Mouse (Mus musculus) thymus, adult 2 months (tissue): ENCODE results near the gene Col12a1. TPM values are rescaled to one million over a fixed set of nuclear protein-coding genes. Genes with fewer than 3 reads are reported as not detected.

Experiments
- DNase-seq: peaks from one replicate; pipeline ENCODE4 v3.0.0; 2021
- H3K27ac ChIP-seq: fragments of 200-500 bp; 2 replicates; pipeline ENCODE4 v1.5.1; 2012; ENCODE audit warnings: low read length, control low read depth; ENCODE audit not compliant: control insufficient read depth, insufficient read depth
- H3K27me3 ChIP-seq: fragments of 200-500 bp; 2 replicates; pipeline ENCODE4 v1.6.1; 2012; ENCODE audit warnings: mild to moderate bottlenecking, low read length, moderate library complexity, mixed read lengths; ENCODE audit not compliant: control insufficient read depth, insufficient read depth
- H3K36me3 ChIP-seq: fragments of 200-500 bp; 2 replicates; pipeline ENCODE4 v1.6.1; 2012; ENCODE audit warnings: mild to moderate bottlenecking, low read length, moderate library complexity; ENCODE audit not compliant: control insufficient read depth, insufficient read depth
- H3K4me1 ChIP-seq: fragments of 200-500 bp; replicated peaks from 2 replicates; pipeline ENCODE4 v1.6.1; 2012; ENCODE audit warnings: low read length; ENCODE audit not compliant: control insufficient read depth, insufficient read depth
- H3K4me3 ChIP-seq: fragments of 200-500 bp; 2 replicates; pipeline ENCODE4 v1.5.1; 2012; ENCODE audit warnings: mild to moderate bottlenecking, low read length, control low read depth, moderate library complexity; ENCODE audit not compliant: control insufficient read depth, insufficient read depth
- CTCF ChIP-seq: fragments of 200-500 bp; IDR thresholded peaks from 2 replicates; pipeline ENCODE4 v1.5.1; 2012; ENCODE audit warnings: mild to moderate bottlenecking, control low read depth, low read length, moderate library complexity, borderline replicate concordance; ENCODE audit not compliant: control insufficient read depth, poor library complexity, insufficient read depth; ENCODE audit errors: extremely low read depth
- POLR2A ChIP-seq: fragments of 200-500 bp; IDR thresholded peaks from 2 replicates; pipeline ENCODE4 v1.6.1; 2012; ENCODE audit warnings: mild to moderate bottlenecking, low read length, control low read depth, moderate library complexity; ENCODE audit not compliant: control insufficient read depth, poor library complexity, insufficient read depth; ENCODE audit errors: extremely low read depth
- WGBS: fragments of 180-500 bp; shearing (Covaris S2); methylation state at CpG from one replicate; pipeline ENCODE4 v1.1.7; 2018; 5-methylcytosine and 5-hydroxymethylcytosine counted together
- polyA plus RNA-seq: library from polyadenylated mRNA; depleted of rRNA; stranded (reverse); fragments of >200 nt; gene quantifications from 2 replicates; pipeline ENCODE4 v1.2.3, GENCODE M21; 2012

Col12a1 gene
- polyA plus RNA-seq, 1 experiment = 6.3 TPM

- no peak for DNase-seq
- Histone ChIP-seq H3K27ac (no peak overlapping the region), H3K4me1 (0 out of 2 replicates have a peak, but pooled peaks cover 2% of the 10 kb centered on the region), H3K36me3 (peaks cover 33% of the 10 kb centered on the region), H3K4me3 (no peak overlapping the region), H3K27me3 (no peaks in the 10 kb centered on the region)
- TF ChIP-seq CTCF = no peak
- no peak for TF ChIP-seq POLR2A
- WGBS = 92% methylated on average over 4 of the region's 4 CpGs
Measured at GRCm38 (mm10) chr9:79755311-79755710, 36.7 kb upstream of the Col12a1 start.

- TF ChIP-seq POLR2A (no peak), CTCF (no peak)
Measured at GRCm38 (mm10) chr9:79751846-79752245, 33.2 kb upstream of the Col12a1 start.

GRCm38 (mm10) chr9:79750709-79751108, 32.1 kb upstream of the Col12a1 start:
- H3K4me1 ChIP-seq = no peaks in the 10 kb centered on the region
- no peak for DNase-seq
- 60% methylated on average over 7 of the region's 7 CpGs for WGBS
- no peak overlapping the region for H3K4me3 ChIP-seq
- H3K27me3 ChIP-seq = no peaks in the 10 kb centered on the region
- no peak overlapping the region for H3K27ac ChIP-seq
- TF ChIP-seq POLR2A (no peak), CTCF (no peak)
- H3K36me3 ChIP-seq = peaks cover 26% of the 10 kb centered on the region

More at GRCm38 (mm10) chr9:79751846-79752245, 33.2 kb upstream of the Col12a1 start:
- Histone ChIP-seq H3K27ac (no peak overlapping the region), H3K27me3 (no peaks in the 10 kb centered on the region), H3K36me3 (peaks cover 26% of the 10 kb centered on the region), H3K4me3 (no peak overlapping the region), H3K4me1 (no peaks in the 10 kb centered on the region)
- no peak for DNase-seq
- WGBS = 92% methylated on average over 8 of the region's 8 CpGs

- Histone ChIP-seq H3K27ac (no peak overlapping the region), H3K4me3 (no peak overlapping the region), H3K27me3 (no peaks in the 10 kb centered on the region), H3K4me1 (no peaks in the 10 kb centered on the region), H3K36me3 (no peaks in the 10 kb centered on the region)
- WGBS = 91% methylated on average over 4 of the region's 4 CpGs
- DNase-seq = no peak
- TF ChIP-seq CTCF (no peak), POLR2A (no peak)
Measured at GRCm38 (mm10) chr9:79745036-79745435, 26.4 kb upstream of the Col12a1 start.

GRCm38 (mm10) chr9:79735608-79736007, 17.0 kb upstream of the Col12a1 start:
- Histone ChIP-seq H3K4me1 (no peaks in the 10 kb centered on the region), H3K36me3 (no peaks in the 10 kb centered on the region), H3K27me3 (no peaks in the 10 kb centered on the region), H3K4me3 (no peak overlapping the region), H3K27ac (no peak overlapping the region)
- TF ChIP-seq CTCF (no peak), POLR2A (no peak)
- WGBS = 90% methylated on average over 6 of the region's 6 CpGs
- DNase-seq = no peak

- no peak overlapping the region for H3K27ac ChIP-seq
- no peaks in the 10 kb centered on the region for H3K27me3 ChIP-seq
- no peak for DNase-seq
- no peak for TF ChIP-seq POLR2A
- no peak for TF ChIP-seq CTCF
- H3K4me1 ChIP-seq = no peaks in the 10 kb centered on the region
- H3K36me3 ChIP-seq = no peaks in the 10 kb centered on the region
- WGBS = 86% methylated on average over 5 of the region's 5 CpGs
- no peak overlapping the region for H3K4me3 ChIP-seq
Measured at GRCm38 (mm10) chr9:79730301-79730700, 11.7 kb upstream of the Col12a1 start.

GRCm38 (mm10) chr9:79723090-79723489, 4.5 kb upstream of the Col12a1 start:
- no peak for DNase-seq
- Histone ChIP-seq H3K27me3 (peaks cover 5% of the 10 kb centered on the region; the same call in 1 of the 2 replicates), H3K4me1 (no peaks in the 10 kb centered on the region), H3K4me3 (no peak overlapping the region), H3K27ac (no peak overlapping the region), H3K36me3 (no peaks in the 10 kb centered on the region)
- TF ChIP-seq POLR2A = no peak
- WGBS = 38% methylated on average over 5 of the region's 5 CpGs
